Mouse (Mus musculus): ENCODE measurements around the gene Syngr1.

DNA sequence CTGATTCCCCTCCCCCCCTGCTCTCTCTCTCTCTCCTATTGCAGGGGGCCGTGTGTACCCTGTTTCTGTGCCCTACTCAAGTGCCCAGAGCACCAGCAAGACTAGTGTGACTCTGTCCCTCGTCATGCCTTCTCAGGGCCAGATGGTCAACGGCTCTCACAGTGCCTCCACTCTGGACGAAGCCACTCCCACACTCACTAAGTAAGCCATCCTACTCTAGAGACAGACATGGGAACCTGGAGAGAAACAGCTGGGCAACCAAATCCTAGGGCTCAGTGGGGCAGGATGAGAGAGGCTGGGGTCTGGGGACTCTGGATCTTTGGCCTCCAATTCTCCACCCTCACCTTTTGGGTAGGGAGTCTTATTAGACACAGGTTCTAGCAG lies 67.6 kb downstream of the Syngr1 start:
- TF ChIP-seq CTCF (IDR thresholded peaks at IDR 0.05; ENCODE audit: low read depth, low read length) (no peak), TAL1 (conservative IDR thresholded peaks at IDR 0.05; ENCODE audit: low read depth, low read length) (no peak), GATA1 (IDR thresholded peaks at IDR 0.05; ENCODE audit: borderline replicate concordance, low read length) (no peak), POLR2AphosphoS5 (IDR thresholded peaks at IDR 0.05; ENCODE audit: insufficient replicate concordance, low read depth, low read length) (no peak)

Measured in G1E (cell line).